Mouse (Mus musculus): ENCODE results near the gene Ppp2r2d.

GRCm38 (mm10) chr7:138864776-138865175 is 18.9 kb downstream of the Ppp2r2d start:
- no peak for TF ChIP-seq CTCF (conservative IDR thresholded peaks at IDR 0.05; ENCODE audit: insufficient read depth, insufficient read length, low read depth, low read length)
- no peak for TF ChIP-seq POLR2A (IDR thresholded peaks at IDR 0.05; ENCODE audit: low read depth, low read length)
